8 mouse cellular contexts compared by ENCODE assay signal in the genomic region with DNA sequence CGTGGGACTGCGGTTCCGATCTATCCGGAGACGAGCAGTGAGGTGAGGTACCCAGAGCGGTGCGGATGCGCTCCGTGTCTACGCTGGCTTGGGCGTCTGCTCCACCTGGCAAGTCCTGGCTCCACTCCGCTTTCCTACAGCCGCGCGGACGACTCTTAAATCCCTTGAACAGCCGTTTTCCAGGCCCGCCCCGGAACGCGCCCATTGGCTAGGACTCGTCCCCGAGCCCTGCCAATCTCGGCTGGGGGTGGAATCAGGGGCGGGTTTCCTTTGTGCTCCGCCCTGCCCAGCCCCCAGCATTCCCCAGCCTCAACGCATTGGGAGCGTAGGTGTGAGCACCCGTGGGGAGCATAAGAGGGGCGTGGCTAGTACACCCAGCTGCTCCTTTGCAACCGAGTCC. TPM values are rescaled to one million over a fixed set of nuclear protein-coding genes. Genes with fewer than 3 reads are reported as not detected.
DNase-seq lines count a peak whose midpoint lies in the region; ATAC-seq and TF ChIP-seq lines count a peak whose summit lies in the region.

A gene (minus strand): TSS at position 134 of the 400 bp plus-strand sequence.

- H3K4me3 ChIP-seq in intestine, embryonic 14.5 days (ENCODE audit: low read depth, low read length): peak within 1 kb of the TSS; percentile 50
- no peak within 1 kb of the TSS for H3K4me3 ChIP-seq in thymus, adult 2 months (ENCODE audit: control insufficient read depth, insufficient read depth, low read length)

- 1% methylated on average over 31 of the region's 31 CpGs for WGBS in intestine, embryonic 14.5 days
- WGBS in thymus, adult 2 months: 6% methylated on average over 31 of the region's 31 CpGs

- no peak for TF ChIP-seq CTCF in thymus, adult 2 months (IDR thresholded peaks at IDR 0.05; ENCODE audit: borderline replicate concordance, control insufficient read depth, extremely low read depth, insufficient read depth, low read length, poor library complexity)

- no peaks in the 10 kb centered on the region for H3K9me3 ChIP-seq in intestine, embryonic 14.5 days (ENCODE audit: control insufficient read depth, low read length)

- H3K27ac ChIP-seq in intestine, embryonic 14.5 days (ENCODE audit: low read depth): no peak within 1 kb of the TSS
- no peak within 1 kb of the TSS for H3K27ac ChIP-seq in thymus, adult 2 months (ENCODE audit: control insufficient read depth, insufficient read depth, low read length)

- intact Hi-C loops in gastrocnemius, postnatal 14 days (cut with DNase I; ENCODE audit: low total_unique reads): no loop called here

- peak within 1 kb of the TSS; percentile 34; the same call in 1 of the 2 replicates for H3K9ac ChIP-seq in intestine, embryonic 14.5 days (ENCODE audit: low read length)

- H3K36me3 ChIP-seq in intestine, embryonic 14.5 days (ENCODE audit: control insufficient read depth, insufficient read depth, low read length): no peaks in the 10 kb centered on the region
- no peaks in the 10 kb centered on the region for H3K36me3 ChIP-seq in thymus, adult 2 months (ENCODE audit: control insufficient read depth, insufficient read depth, low read length)

- peak; percentile 94 for DNase-seq in adrenal gland, postnatal 10 days
- peak; percentile 97 for DNase-seq in embryo, embryonic 10.5 days (ENCODE audit: low spot score)
- peak; percentile 77 for DNase-seq in gastrocnemius, postnatal 14 days
- peak; percentile 93 for DNase-seq in intestine, embryonic 14.5 days (ENCODE audit: low spot score)
- DNase-seq in left cerebral cortex, adult 8-10 months (ENCODE audit: low spot score in 2 of 2): peak; percentile 93 to 95
- peak; percentile 87 to 92 for DNase-seq in lung, postnatal 4 days
- DNase-seq in right cerebral cortex, postnatal 25 days: peak; percentile 96
- DNase-seq in thymus, adult 2 months: no peak

- ATAC-seq in intestine, embryonic 14.5 days (replicated peaks; ENCODE audit: low FRiP score, low TSS enrichment, low read depth): peak; percentile 93

- TF ChIP-seq POLR2A in thymus, adult 2 months (IDR thresholded peaks at IDR 0.05; ENCODE audit: control insufficient read depth, extremely low read depth, insufficient read depth, low read length, poor library complexity): no peak

- peaks cover 36% of the 10 kb centered on the region for H3K27me3 ChIP-seq in intestine, embryonic 14.5 days (replicated peaks; ENCODE audit: control insufficient read depth, insufficient read depth, low read length)
- no peaks in the 10 kb centered on the region for H3K27me3 ChIP-seq in thymus, adult 2 months (ENCODE audit: control insufficient read depth, insufficient read depth, low read length)

- peak within 1 kb of the TSS; percentile 77 for H3K4me2 ChIP-seq in intestine, embryonic 14.5 days (ENCODE audit: low read length)

- H3K4me1 ChIP-seq in intestine, embryonic 14.5 days (replicated peaks; ENCODE audit: control insufficient read depth, insufficient read depth, low read length): peaks cover 14% of the 10 kb centered on the region; the same call in 1 of the 2 replicates
- H3K4me1 ChIP-seq in thymus, adult 2 months (replicated peaks; ENCODE audit: control insufficient read depth, insufficient read depth, low read length): no peaks in the 10 kb centered on the region

RNA-seq across cellular contexts. Expression of the gene that starts here (rescaled TPM):
- 1 to 10 TPM; 3.3 to 3.9 TPM for total RNA-seq in adrenal gland, postnatal 10 days (2021)
- total RNA-seq in gastrocnemius, postnatal 14 days (2021): under 1 TPM; 0.10 to 0.27 TPM
- 5.5 and 5.7 TPM in 2 replicates for polyA plus RNA-seq in intestine, embryonic 14.5 days (2014; fragmentation: Nextera tagmentation; extraction: Ambion mirVana)
- 10 to 100 TPM; 59.8 to 66.2 (median 64.1) TPM for total RNA-seq in left cerebral cortex, adult 8-10 months (2022)
- 1.2 and 1.5 TPM in 2 replicates for polyA plus RNA-seq in thymus, adult 2 months (2012; rRNA removed)

Comparison
In these comparisons a context has a peak if more than half of its experiments do, and no peak if none do; other contexts are left out.
1. RNA of the gene that starts here (total RNA-seq): 59.8 to 66.2 TPM in left cerebral cortex, adult 8-10 months; 3.3 to 3.9 TPM in adrenal gland, postnatal 10 days and 0.10 to 0.27 TPM in gastrocnemius, postnatal 14 days; every median in the first group is over 10 times any median in the second.
2. Peak in DNase-seq in gastrocnemius, postnatal 14 days; RNA of the gene not detected or under 1 TPM.